Mouse (Mus musculus) thymus, postnatal 4 days (tissue): Measurements from ENCODE around the gene Bcas2.

ENCODE experiments used
- DNase-seq: peaks from one replicate; pipeline ENCODE4 v3.0.0; 2021

Gene Bcas2

DNA sequence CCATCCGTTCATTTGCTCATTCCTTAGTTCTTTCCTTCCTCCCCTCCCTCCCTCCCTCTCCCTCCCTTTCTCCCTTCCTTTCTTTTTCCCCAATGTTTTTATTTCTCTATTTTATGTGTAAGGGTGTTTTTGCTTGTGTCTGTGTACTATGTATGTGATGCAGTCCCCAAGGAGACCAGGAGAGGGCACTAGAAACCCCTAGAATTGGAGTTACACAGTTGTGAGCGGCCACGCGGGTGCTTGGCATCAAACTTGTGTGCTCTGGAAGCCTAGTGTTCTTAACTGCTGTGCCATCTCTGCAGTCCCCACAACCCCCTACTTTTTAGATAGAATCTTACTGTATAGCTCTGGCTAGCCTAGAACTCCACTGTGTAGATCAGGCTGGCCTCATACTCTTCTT, 52.3 kb downstream of the Bcas2 start:
- DNase-seq = peak; percentile 73

DNA sequence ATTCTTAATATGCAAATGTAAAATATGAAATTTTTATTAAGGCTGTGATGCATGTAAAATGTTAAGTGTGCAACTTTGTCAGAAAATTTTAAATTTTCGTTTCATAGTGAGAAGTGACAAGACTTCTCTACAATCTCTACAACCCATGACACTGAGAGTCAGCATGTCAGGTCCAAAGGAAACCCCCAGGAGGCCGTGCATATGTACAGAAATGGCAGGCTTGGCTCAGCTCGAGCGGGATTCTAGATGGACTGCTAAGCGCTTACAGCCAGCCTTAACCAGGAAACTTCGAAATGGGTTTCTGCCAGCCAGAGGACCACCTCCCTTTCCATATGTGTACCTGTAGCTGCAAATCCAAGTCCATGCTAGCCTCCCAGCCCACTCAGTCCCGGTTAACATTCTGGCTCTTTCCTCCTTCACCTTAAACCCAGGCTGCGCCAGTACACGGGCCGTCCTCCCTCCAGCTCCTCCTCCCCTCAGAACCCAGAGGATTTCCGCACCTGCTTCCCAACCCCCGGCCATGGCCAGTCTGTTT, 52.8 kb downstream of the Bcas2 start:
- no peak for DNase-seq

DNA sequence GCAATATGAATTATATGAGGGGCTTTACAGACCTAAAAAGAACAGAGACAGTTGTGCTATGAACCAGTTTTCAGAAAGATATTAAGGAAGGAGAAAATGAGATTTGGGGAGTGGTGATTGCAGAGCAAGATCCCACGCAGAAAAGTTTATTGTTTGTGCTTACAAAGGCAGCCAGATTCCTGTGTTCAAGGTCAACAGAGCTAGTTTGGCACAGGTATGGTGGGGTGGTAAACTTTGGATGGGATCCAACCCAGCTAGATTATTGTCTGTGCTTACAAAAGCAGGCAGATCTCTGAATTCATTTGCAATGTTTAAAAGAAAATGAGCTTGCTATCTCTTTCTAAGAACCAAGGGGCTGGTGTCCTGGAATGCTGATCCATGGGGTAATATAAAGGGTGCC, 56.3 kb downstream of the Bcas2 start:
- DNase-seq = no peak
